Mouse (Mus musculus) heart, postnatal 0 days (tissue): ENCODE measurements around the gene Smyd3.

Experiments used
- CTCF ChIP-seq: IDR thresholded peaks from 2 replicates; pipeline ENCODE4 v1.5.1; 2016; ENCODE audit warnings: antibody characterized with exemption, control low read depth, low read depth
- EP300 ChIP-seq: IDR thresholded peaks from 2 replicates; pipeline ENCODE4 v1.6.1; 2016; ENCODE audit warnings: antibody characterized with exemption, low read depth

- no peak for TF ChIP-seq CTCF
- TF ChIP-seq EP300 = no peak
Observed at GRCm38 (mm10) chr1:179031581-179031980, 486.3 kb downstream of the Smyd3 start.
